Mouse (Mus musculus) activated CD4-positive, CD25-positive, alpha-beta regulatory T cell, adult 9 weeks (primary cell): ENCODE results near the gene Epop. TPM values are rescaled to one million over a fixed set of nuclear protein-coding genes. Genes with fewer than 3 reads are reported as not detected.

Source experiments
- polyA plus RNA-seq: library from polyadenylated mRNA; unstranded; fragments of 100-300 nt; shearing (Covaris generic); gene quantifications from one replicate; pipeline ENCODE4 v1.2.1, GENCODE M21; 2017

Epop gene
- 0.59 TPM for polyA plus RNA-seq

DNA sequence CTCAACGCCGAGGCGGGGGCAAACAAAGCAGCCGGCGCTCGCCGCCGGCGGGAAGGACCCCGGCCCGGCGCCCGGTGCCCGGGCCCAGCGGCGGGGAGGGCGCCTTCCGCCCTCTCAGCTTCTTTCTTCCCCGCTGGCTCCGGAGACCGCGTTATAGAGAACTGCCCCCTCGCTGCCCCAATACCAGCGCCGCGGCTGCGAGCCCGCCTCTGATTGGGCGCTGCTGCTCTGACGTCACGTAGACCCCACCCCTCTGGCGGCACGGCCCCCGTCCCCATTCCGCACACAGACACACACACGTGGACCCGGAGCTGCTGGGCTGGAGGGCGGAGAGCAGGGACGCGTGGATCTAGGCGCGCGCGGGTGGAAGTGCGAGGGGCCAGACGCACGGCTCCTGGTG, at the start of gene Epop:
Epop (minus strand) TSS at position 127 of the 400 bp plus-strand sequence.

DNA sequence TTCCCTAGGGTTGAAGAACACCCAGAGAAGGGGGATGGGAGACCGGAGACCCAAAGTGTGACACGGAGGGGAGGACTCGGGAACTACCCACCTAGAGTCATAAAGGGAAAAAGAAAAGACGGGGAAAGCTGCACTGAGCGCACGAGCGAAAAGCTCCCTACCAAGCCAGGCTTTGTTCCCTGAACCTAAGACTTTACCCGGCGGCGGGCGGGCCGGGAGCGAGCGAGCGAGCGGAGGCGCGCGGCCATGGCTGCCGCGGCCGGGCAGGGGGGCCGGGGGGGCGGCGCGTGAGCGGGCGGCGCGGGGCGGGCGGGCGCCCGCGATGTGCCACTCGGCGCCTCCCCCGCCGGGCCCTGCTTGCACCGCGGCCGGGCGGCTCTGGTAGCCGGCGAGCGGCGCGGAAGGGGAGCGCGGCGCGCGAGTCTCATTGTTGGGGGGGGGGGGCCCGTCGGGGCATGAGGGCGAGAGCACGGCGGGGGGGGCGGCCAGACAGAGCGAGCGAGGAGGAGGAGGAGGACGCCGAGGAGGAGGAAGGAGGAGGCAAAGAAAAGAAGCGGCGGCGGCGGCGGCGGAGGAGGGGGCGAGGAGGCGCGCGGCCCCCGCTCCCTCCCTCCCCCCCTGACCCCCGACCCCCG, 33.5 kb upstream of the Epop start, which contains the start of gene Mllt6:
Mllt6 (plus strand) TSS at position 522 of the 635 bp plus-strand sequence.

Other genes with a start within 250 kb of the Epop start
- gene Arhgap23, start 214.2 kb downstream of the Epop start, polyA plus RNA-seq, result not detected
- not detected for gene 4933428G20Rik, start 129.4 kb downstream of the Epop start, polyA plus RNA-seq
- gene Srcin1, start 53.5 kb downstream of the Epop start, polyA plus RNA-seq, result not detected
- gene Mllt6, start 33.7 kb upstream of the Epop start, polyA plus RNA-seq, result 13.3 TPM
- 75.6 TPM for gene Cisd3, start 56.1 kb upstream of the Epop start, polyA plus RNA-seq
- gene Pcgf2, start 70.8 kb upstream of the Epop start, polyA plus RNA-seq, result 1.6 TPM
- 468 TPM for gene Psmb3, start 73.7 kb upstream of the Epop start, polyA plus RNA-seq
- 2.5 TPM for gene Pip4k2b, start 115.0 kb upstream of the Epop start, polyA plus RNA-seq
- gene Cwc25, start 136.9 kb upstream of the Epop start, polyA plus RNA-seq, result 31.1 TPM
- gene 1700001P01Rik, start 146.2 kb upstream of the Epop start, polyA plus RNA-seq, result 0.46 TPM
- 629 TPM for gene Rpl23, start 152.7 kb upstream of the Epop start, polyA plus RNA-seq
- gene Lasp1, start 169.3 kb upstream of the Epop start, polyA plus RNA-seq, result 256 TPM
- 1.6 TPM for gene B230217C12Rik, start 211.1 kb upstream of the Epop start, polyA plus RNA-seq